Mouse (Mus musculus) CH12.LX (cell line): ENCODE measurements at regions not wholly inside any gene's neighbourhood (a gene's known extent, or its start where the extent isn't known, plus 50 kb on each side); places are given as distances from the start of the nearest gene placed in this dataset.

ENCODE experiments used
- DNase-seq: peaks from one replicate; pipeline ENCODE4 v3.0.0-alpha.2; 2013; ENCODE audit errors: extremely low read depth
- H3K27ac ChIP-seq: 2 replicates; pipeline ENCODE4 v1.5.1; 2012; ENCODE audit warnings: low read depth, mild to moderate bottlenecking, control low read depth, moderate library complexity; ENCODE audit not compliant: insufficient read depth
- H3K27me3 ChIP-seq: replicated peaks from 2 replicates; pipeline ENCODE3; 2012; ENCODE audit warnings: inconsistent platforms
- H3K36me3 ChIP-seq, 2 experiments: replicated peaks in 1 of 2; 2 replicates each; pipeline versions ENCODE3 to v1.6.1; 2012; ENCODE audit warnings: inconsistent platforms in 1 of 2, low read length in 1 of 2, mild to moderate bottlenecking in 1 of 2, mixed read lengths in 1 of 2, moderate library complexity in 1 of 2; ENCODE audit not compliant: control insufficient read depth in 1 of 2, insufficient read depth in 1 of 2
- H3K4me1 ChIP-seq, 2 experiments: 2 replicates each; pipeline ENCODE4 v1.6.1; 2012; ENCODE audit warnings: inconsistent platforms in 1 of 2, moderate library complexity in 1 of 2; ENCODE audit not compliant: insufficient read depth in 2 of 2, control insufficient read depth in 1 of 2
- H3K4me2 ChIP-seq: 2 replicates; pipeline ENCODE4 v1.6.1; 2012; ENCODE audit warnings: low read depth, mild to moderate bottlenecking, control low read depth; ENCODE audit not compliant: poor library complexity, insufficient read depth, severe bottlenecking
- H3K4me3 ChIP-seq, 3 experiments: fragments of 150-350 bp in 1 of 3; sonication (generic) in 1 of 3; replicated peaks in 1 of 3; 2 replicates each; pipeline versions ENCODE3 to v1.5.1; 2011 to 2012; ENCODE audit warnings: low read depth in 2 of 3, low read length in 2 of 3, mild to moderate bottlenecking in 2 of 3, moderate library complexity in 2 of 3, control low read depth in 1 of 3, improper control_type of control experiment in 1 of 3, inconsistent platforms in 1 of 3, mixed read lengths in 1 of 3; ENCODE audit not compliant: poor library complexity in 1 of 3
- H3K79me2 ChIP-seq: replicated peaks from 2 replicates; pipeline ENCODE4 v1.6.1; 2012; ENCODE audit warnings: mild to moderate bottlenecking, moderate library complexity; ENCODE audit not compliant: control insufficient read depth, poor library complexity, insufficient read depth, severe bottlenecking; ENCODE audit errors: extremely low read depth
- H3K9ac ChIP-seq: 2 replicates; pipeline ENCODE4 v1.6.1; 2012; ENCODE audit warnings: low read depth, mild to moderate bottlenecking, control low read depth, moderate library complexity; ENCODE audit not compliant: insufficient read depth
- H3K9me3 ChIP-seq: replicated peaks from 2 replicates; pipeline ENCODE3; 2012; ENCODE audit warnings: low read length, inconsistent platforms, mixed read lengths
- EP300 ChIP-seq: IDR thresholded peaks from 2 replicates; pipeline ENCODE4 v1.6.1; 2011; ENCODE audit warnings: low read length, improper control_type of control experiment
- HCFC1 ChIP-seq: IDR thresholded peaks from 2 replicates; pipeline ENCODE4 v1.6.1; 2012; ENCODE audit warnings: low read depth, mild to moderate bottlenecking, inconsistent platforms, low read length, improper control_type of control experiment
- IRF4 ChIP-seq: IDR thresholded peaks from 2 replicates; pipeline ENCODE4 v1.6.1; 2014; ENCODE audit warnings: low read depth, mild to moderate bottlenecking, inconsistent platforms, low read length, improper control_type of control experiment
- JUN ChIP-seq: IDR thresholded peaks from 2 replicates; pipeline ENCODE4 v1.6.1; 2011; ENCODE audit warnings: low read depth, mild to moderate bottlenecking, low read length, improper control_type of control experiment, moderate library complexity; ENCODE audit not compliant: insufficient read depth
- JUND ChIP-seq: conservative IDR thresholded peaks from 2 replicates; pipeline ENCODE4 v1.6.1; 2011; ENCODE audit warnings: low read depth, low read length, improper control_type of control experiment
- MAX ChIP-seq: IDR thresholded peaks from 2 replicates; pipeline ENCODE4 v1.6.1; 2011; ENCODE audit warnings: low read length, improper control_type of control experiment
- MAZ ChIP-seq: IDR thresholded peaks from 2 replicates; pipeline ENCODE4 v1.6.1; 2012; ENCODE audit warnings: low read depth, mild to moderate bottlenecking, inconsistent platforms, low read length, improper control_type of control experiment, moderate library complexity
- MYC ChIP-seq: IDR thresholded peaks from 2 replicates; pipeline ENCODE4 v1.6.1; 2011; ENCODE audit warnings: low read depth, mild to moderate bottlenecking, improper control_type of control experiment, low read length
- PAX5 ChIP-seq: IDR thresholded peaks from 2 replicates; pipeline ENCODE4 v1.6.1; 2012; ENCODE audit warnings: low read length, inconsistent platforms, mixed read lengths
- POLR2A ChIP-seq: IDR thresholded peaks from 2 replicates; pipeline ENCODE4 v1.6.1; 2011; ENCODE audit warnings: low read depth, mild to moderate bottlenecking, improper control_type of control experiment, low read length
- POLR2AphosphoS2 ChIP-seq: IDR thresholded peaks from 2 replicates; pipeline ENCODE4 v1.6.1; 2011; ENCODE audit warnings: low read depth, low read length, improper control_type of control experiment
- RAD21 ChIP-seq: IDR thresholded peaks from 2 replicates; pipeline ENCODE4 v1.6.1; 2011; ENCODE audit warnings: low read depth, mild to moderate bottlenecking, low read length, improper control_type of control experiment, moderate library complexity
- SIN3A ChIP-seq: IDR thresholded peaks from 2 replicates; pipeline ENCODE4 v1.6.1; 2012; ENCODE audit warnings: low read length, improper control_type of control experiment, inconsistent platforms
- TCF12 ChIP-seq: IDR thresholded peaks from 2 replicates; pipeline ENCODE4 v1.6.1; 2014; ENCODE audit warnings: low read depth, mild to moderate bottlenecking, inconsistent platforms, low read length, improper control_type of control experiment
- UBTF ChIP-seq: IDR thresholded peaks from 2 replicates; pipeline ENCODE4 v1.6.1; 2012; ENCODE audit warnings: low read depth, mild to moderate bottlenecking, inconsistent platforms, low read length, improper control_type of control experiment, moderate library complexity
- ZC3H11A ChIP-seq: IDR thresholded peaks from 2 replicates; pipeline ENCODE4 v1.6.1; 2012; ENCODE audit warnings: low read depth, mild to moderate bottlenecking, inconsistent platforms, low read length, improper control_type of control experiment
- ZKSCAN1 ChIP-seq: IDR thresholded peaks from 2 replicates; pipeline ENCODE4 v1.6.1; 2012; ENCODE audit warnings: low read depth, inconsistent platforms, low read length, improper control_type of control experiment, borderline replicate concordance
- ZMIZ1 ChIP-seq: IDR thresholded peaks from 2 replicates; pipeline ENCODE4 v1.6.1; 2012; ENCODE audit warnings: low read depth, mild to moderate bottlenecking, inconsistent platforms, low read length, improper control_type of control experiment
- dilution Hi-C: fragments of 300-500 bp; cut with MboI; formaldehyde crosslinking; loops from 2 replicates; pipeline ENCODE4 v1.14.3; 2020; ENCODE audit warnings: low sequenced_read_pairs; ENCODE audit not compliant: extremely low pct_unique_long_range_greater_than_20kb, extremely low pct_ligation_motif_present
- in situ Hi-C: fragments of 300-500 bp; cut with MboI; formaldehyde crosslinking; loops from 3 replicates; pipeline ENCODE4 v1.14.3; 2019; ENCODE audit warnings: low sequenced_read_pairs, low pct_ligation_motif_present, low pct_unique_long_range_greater_than_20kb, mixed read lengths

DNA sequence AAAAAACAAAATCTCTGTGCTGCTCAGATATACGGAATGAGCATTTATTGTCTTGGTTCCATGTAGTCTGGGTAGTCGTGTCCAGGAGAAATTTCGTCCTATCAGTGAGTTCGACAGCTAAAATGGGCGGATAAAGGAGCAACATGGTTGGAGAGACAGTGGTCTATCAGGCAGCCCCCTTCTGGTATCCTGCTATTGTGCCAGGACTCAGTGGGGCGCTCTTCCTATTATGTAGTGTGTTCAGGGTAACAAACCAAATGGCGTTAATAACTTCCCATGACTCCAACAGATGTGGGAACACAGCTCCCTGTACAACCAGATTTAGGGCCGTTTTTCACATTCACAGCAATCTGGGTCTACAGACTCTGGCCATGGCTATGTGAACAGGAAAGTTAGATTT lies 68.6 kb upstream of the Ofcc1 start:
- dilution Hi-C loops = no loop called here
- H3K79me2 ChIP-seq = no peaks in the 10 kb centered on the region
- H3K27ac ChIP-seq = no peak overlapping the region

DNA sequence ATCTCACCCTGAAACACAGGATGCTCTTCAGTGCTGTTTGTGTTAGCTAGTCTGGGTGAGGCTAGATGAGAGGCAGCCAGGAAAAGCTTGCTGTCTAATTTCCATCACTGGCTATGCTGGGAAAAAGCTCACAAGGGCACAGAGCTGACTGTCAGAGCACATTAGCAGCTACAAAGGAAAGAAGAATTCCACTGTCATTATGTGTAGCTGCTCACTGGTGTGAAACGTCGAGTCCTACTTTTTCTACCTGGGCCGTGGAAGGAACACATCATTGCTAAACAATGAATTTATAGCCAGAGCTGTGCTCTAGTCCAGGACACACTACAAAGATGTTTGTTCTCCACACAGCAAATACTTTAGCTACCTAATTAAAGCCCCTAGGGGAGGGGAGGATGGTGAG lies 61.8 kb upstream of the Ofcc1 start:
- H3K4me1 ChIP-seq = no peaks in the 10 kb centered on the region
- H3K9ac ChIP-seq = no peak overlapping the region
- dilution Hi-C loops (no loop called here), in situ Hi-C loops (no loop called here)
- no peak overlapping the region for H3K4me2 ChIP-seq
- no peaks in the 10 kb centered on the region for H3K27me3 ChIP-seq
- H3K79me2 ChIP-seq = no peaks in the 10 kb centered on the region
- no peaks in the 10 kb centered on the region for H3K9me3 ChIP-seq
- no peaks in the 10 kb centered on the region for H3K36me3 ChIP-seq
- no peak overlapping the region for H3K27ac ChIP-seq
- no peak overlapping the region for H3K4me3 ChIP-seq
- TF ChIP-seq TCF12 (no peak), ZMIZ1 (no peak), ZC3H11A (no peak), PAX5 (no peak), MYC (no peak), HCFC1 (no peak), ZKSCAN1 (no peak), JUND (no peak), MAZ (no peak), IRF4 (no peak), MAX (no peak), POLR2A (no peak), UBTF (no peak), SIN3A (no peak), POLR2AphosphoS2 (no peak)
- TF ChIP-seq, all 38 proteins: peak for 0
- no peak for DNase-seq

More for the DNA sequence above, 68.6 kb upstream of the Ofcc1 start:
- H3K4me1 ChIP-seq = no peaks in the 10 kb centered on the region; a peak in 1 of 4 replicates
- TF ChIP-seq UBTF = no peak
- H3K4me3 ChIP-seq = no peak overlapping the region
- H3K4me2 ChIP-seq = no peak overlapping the region
- no peaks in the 10 kb centered on the region for H3K9me3 ChIP-seq
- H3K9ac ChIP-seq = no peak overlapping the region
- no peaks in the 10 kb centered on the region for H3K36me3 ChIP-seq
- DNase-seq = no peak
- in situ Hi-C loops = no loop called here
- H3K27me3 ChIP-seq = no peaks in the 10 kb centered on the region

DNA sequence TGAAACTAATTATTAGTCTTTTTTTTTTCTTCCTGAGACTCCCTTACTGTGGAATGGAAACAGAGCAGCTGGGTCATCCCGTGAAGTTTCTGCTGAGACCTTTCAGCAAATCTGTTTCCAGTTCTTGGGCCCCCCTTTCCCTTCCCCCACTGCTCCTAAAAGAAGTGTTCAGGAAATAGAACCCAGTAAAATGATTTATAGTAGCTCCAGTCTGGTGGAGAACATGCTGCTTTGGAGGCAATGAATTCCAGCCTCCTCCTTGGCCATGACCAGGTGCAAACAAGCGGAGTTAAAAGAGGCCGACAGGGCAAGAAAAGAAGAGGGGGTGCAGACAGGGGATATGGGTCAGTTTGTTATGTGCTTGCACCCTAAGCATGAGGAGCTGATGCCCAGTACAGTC lies 56.6 kb upstream of the Ofcc1 start:
- no peak for TF ChIP-seq EP300
- TF ChIP-seq ZKSCAN1 = no peak
- TF ChIP-seq MAZ = no peak
- no peak for TF ChIP-seq SIN3A
- no peak for TF ChIP-seq JUN
- no peak for TF ChIP-seq UBTF
- TF ChIP-seq JUND = no peak
- TF ChIP-seq RAD21 = no peak
- Histone ChIP-seq H3K27me3 (no peaks in the 10 kb centered on the region), H3K4me2 (no peak overlapping the region), H3K27ac (no peak overlapping the region), H3K79me2 (no peaks in the 10 kb centered on the region), H3K4me1 (no peaks in the 10 kb centered on the region), H3K9me3 (no peaks in the 10 kb centered on the region), H3K4me3 (no peak overlapping the region), H3K36me3 (no peaks in the 10 kb centered on the region), H3K9ac (no peak overlapping the region)
- DNase-seq = no peak
- dilution Hi-C loops (no loop called here), in situ Hi-C loops (no loop called here)
